Mouse (Mus musculus) CH12F3 (cell line): ENCODE results near the gene Sdhaf4.

ENCODE experiments used
- in situ Hi-C: fragments of 300-500 bp; cut with MboI; formaldehyde crosslinking; loops from 2 replicates; pipeline ENCODE4 v1.14.3; 2020; ENCODE audit warnings: low sequenced_read_pairs

Gene Sdhaf4

DNA sequence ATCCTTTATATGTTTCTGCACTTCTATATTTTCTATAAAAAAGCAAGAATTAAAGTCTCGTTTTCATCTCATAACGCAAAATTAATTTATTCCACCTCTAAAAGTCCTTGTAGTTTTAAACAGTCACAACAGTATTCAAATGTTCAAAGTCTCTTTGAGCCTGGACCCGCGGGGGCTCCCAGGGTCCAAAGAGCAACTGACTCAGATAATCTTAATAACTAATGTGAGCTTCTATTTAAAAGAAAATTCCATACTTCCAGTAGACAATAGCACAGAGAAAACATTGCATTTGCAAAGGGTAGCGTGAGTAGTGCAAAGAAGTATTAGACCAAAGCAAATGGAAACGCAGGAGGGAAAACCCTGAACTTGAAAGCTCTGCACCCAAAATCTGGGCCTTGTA is 47.4 kb downstream of the Sdhaf4 start:
- in situ Hi-C loops, result no loop called here

DNA sequence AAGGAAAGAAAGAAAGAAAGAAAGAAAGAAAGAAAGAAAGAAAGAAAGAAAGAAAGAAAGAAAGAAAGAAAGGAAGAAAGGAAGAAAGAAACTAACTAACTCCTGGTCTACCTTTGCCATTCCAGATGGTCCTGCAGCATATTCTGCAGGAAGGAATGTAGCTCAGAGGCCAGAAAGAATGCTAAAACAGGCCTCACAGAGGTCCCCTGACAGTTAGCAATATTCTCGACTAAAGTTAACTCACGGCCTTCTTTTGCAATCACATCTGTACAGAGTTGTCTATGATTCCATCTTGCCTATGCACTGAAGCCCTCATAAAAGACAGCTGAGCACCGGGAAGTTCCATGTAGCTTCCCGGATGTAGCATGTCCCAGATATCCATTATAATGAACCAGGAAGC is 49.9 kb downstream of the Sdhaf4 start:
- in situ Hi-C loops, result no loop called here

DNA sequence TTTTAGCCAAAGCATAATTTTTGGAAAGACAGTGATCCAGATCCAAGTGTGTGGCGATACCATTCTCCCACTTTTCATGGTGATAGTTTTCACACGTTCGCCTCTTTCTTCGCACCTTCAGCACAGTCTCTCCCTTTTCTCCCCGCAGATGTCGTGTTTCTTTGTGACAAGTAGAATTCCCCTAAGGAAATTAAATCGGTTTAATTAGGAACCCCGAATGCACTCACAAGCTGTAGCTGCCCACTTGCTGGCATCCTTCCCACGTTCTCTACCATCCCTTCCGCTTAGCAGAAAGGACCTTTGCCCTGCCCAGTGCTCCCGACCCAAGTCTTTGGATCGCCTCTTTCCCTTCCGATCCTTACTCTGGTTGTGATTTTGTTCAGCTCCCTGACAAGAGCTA is 51.5 kb downstream of the Sdhaf4 start:
- in situ Hi-C loops, result no loop called here

DNA sequence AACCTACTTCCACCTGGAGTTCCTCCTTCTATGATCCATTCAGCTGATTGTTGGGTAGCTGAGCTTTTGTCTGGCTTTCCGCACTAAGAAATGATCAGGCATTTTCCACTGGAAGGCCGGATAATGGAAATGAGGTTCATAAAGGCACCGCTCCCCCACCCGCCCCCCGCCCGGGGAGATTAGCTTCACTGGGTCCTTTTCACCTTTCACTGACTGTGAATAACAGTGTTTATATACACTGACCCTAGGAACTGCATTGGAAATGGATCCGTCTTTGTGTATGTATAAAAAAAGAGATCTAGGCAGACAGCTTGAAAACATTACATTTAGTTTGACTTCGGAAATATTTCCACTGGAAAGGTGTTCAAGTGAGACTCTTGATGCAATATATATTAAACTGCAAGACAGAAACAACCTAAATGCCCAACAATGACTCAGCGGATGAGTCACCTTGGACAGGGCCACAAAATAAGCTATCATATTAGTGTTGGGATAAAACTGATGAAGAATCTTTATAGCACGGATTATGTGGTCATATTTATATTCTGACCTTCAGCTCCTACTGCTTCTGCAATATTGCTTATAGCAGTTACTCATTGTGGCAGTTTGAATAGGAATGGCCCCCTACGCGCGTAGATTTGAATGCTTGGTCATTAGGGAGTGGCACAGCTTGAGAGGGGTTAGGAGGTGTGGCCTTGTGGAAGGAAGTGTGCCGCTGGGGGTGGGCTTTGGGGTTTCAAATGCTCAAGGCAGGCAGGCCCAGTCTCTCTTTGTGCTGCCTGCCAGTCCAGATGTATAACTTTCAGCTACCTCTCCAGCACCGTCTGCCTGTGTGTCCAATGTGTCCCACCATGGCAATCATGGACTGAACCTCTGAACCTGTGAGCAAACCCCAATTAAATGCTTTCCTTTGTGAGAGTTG is 56.4 kb downstream of the Sdhaf4 start:
- in situ Hi-C loops, result no loop called here

DNA sequence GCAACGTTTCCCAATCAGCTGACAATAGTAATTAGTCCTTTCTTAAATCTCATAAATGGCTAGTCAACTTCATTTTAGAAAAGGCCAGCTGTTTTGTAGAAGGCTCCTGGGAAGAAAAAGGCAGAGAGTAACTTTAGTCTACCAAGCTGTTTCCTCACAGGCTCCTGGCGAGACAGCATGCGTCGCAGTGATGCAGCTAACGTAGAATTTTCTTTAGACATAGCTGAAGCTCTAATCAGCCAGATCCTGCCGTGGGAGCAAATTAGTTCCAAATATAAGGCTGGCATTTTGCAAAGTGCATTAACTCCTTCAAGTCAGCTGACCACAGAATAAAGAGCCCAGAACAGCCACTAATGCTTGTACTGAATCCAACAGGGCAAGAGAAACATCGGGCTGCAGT is 57.2 kb downstream of the Sdhaf4 start:
- in situ Hi-C loops, result no loop called here
